Mouse (Mus musculus) limb, embryonic 10.5 days (tissue): ENCODE measurements around the gene Rbms1. TPM values are rescaled to one million over a fixed set of nuclear protein-coding genes. Genes with fewer than 3 reads are reported as not detected.

Experiments used
- DNase-seq: peaks from one replicate; pipeline ENCODE4 v3.0.0-alpha.2; 2017; ENCODE audit warnings: low spot score
- H3K27ac ChIP-seq: fragments of 300-500 bp; sonication (generic); 2 replicates; pipeline ENCODE4 v1.5.1; 2016; ENCODE audit warnings: mild to moderate bottlenecking
- H3K27me3 ChIP-seq: fragments of 300-500 bp; sonication (generic); 2 replicates; pipeline ENCODE4 v1.6.1; 2016; ENCODE audit warnings: low read depth, mild to moderate bottlenecking; ENCODE audit not compliant: poor library complexity, severe bottlenecking
- H3K36me3 ChIP-seq: fragments of 300-500 bp; sonication (generic); 2 replicates; pipeline ENCODE4 v1.6.1; 2016; ENCODE audit warnings: mild to moderate bottlenecking, moderate library complexity
- H3K4me1 ChIP-seq: fragments of 300-500 bp; sonication (generic); 2 replicates; pipeline ENCODE4 v1.6.1; 2016
- H3K4me3 ChIP-seq: fragments of 300-500 bp; sonication (generic); 2 replicates; pipeline ENCODE4 v1.5.1; 2016; ENCODE audit warnings: mild to moderate bottlenecking, moderate library complexity
- H3K9me3 ChIP-seq: fragments of 300-500 bp; sonication (generic); replicated peaks from 2 replicates; pipeline ENCODE4 v1.6.1; 2016; ENCODE audit warnings: mild to moderate bottlenecking
- WGBS: fragments of 180-500 bp; shearing (Covaris S2); methylation state at CpG from one replicate; pipeline ENCODE4 v1.1.7; 2016; 5-methylcytosine and 5-hydroxymethylcytosine counted together
- polyA plus RNA-seq: library from polyadenylated mRNA; unstranded; fragments of >200 nt; fragmentation: Nextera tagmentation; extraction: Ambion mirVana; gene quantifications from 2 replicates; pipeline ENCODE4 v1.2.1, GENCODE M21; 2016

The Rbms1 gene
- polyA plus RNA-seq, 1 experiment from 2014 or later = 124 TPM

DNA sequence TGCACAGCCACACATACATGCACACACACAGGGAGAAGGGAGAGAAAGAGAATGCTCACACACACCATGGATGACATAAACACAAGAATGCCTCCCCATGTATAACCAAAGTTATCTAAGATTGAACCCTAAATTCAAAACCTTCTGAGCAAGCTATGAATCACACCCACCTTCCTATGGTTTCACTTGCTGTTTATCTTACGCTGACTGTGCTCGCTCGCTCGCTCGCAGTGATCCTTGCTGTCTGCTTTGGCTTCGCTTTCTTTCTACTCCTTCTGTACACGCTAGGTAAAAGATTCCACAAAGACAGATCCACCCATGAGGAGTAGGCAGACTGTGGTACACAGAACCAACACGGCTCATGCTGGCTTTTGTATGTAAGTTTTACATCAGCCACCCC, 95.7 kb downstream of the Rbms1 start:
- H3K9me3 ChIP-seq = no peaks in the 10 kb centered on the region
- no peaks in the 10 kb centered on the region for H3K27me3 ChIP-seq
- WGBS = 97% methylated on average over 8 of the region's 8 CpGs
- H3K4me3 ChIP-seq = no peak overlapping the region
- peaks cover 8% of the 10 kb centered on the region for H3K36me3 ChIP-seq
- DNase-seq = no peak
- no peak overlapping the region for H3K27ac ChIP-seq
- H3K4me1 ChIP-seq = peaks cover 36% of the 10 kb centered on the region

DNA sequence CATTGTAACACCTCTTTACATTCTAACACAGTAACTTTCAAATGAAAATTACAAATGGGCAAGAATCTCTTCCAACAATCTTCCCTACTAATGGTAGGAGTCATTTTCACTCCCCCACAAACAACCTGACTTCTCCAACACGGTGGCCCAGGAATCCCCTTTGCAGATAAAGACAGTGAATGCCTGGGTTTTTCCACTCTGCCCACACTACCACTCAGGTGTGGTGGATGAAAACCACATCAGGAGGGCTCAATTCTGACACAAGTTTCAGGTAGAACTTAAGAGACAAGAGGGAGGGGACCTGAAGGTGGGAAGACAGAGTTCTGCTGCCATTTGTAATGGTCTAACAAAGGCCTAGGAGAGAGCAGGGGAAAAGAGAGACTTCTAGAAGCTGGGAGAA, 97.1 kb downstream of the Rbms1 start:
- 69% methylated on average over 1 of the region's 1 CpGs for WGBS
- Histone ChIP-seq H3K27ac (no peak overlapping the region), H3K27me3 (no peaks in the 10 kb centered on the region), H3K9me3 (no peaks in the 10 kb centered on the region), H3K36me3 (peaks cover 17% of the 10 kb centered on the region), H3K4me1 (peaks cover 23% of the 10 kb centered on the region), H3K4me3 (no peak overlapping the region)
- DNase-seq = no peak

DNA sequence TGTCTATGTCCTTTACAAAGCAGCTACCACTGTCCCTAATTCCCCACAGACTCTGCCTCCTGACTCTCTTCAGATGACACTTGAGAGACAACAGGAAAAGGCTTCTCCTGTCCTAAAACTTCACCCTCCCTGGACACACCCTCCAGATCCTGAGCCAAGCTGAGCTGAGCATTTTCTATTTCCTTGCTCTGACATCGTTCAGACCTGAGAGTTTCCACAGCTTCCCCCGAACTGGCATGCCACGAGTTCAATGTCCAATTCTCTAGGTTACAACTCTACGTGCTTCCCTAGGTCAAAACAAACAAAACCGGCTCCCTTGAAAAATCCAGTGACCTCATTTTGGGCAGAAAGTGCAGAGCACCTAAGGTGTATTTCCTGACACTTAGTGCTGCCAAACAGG, 98.0 kb downstream of the Rbms1 start:
- no peak overlapping the region for H3K4me3 ChIP-seq
- DNase-seq = no peak
- H3K36me3 ChIP-seq = peaks cover 22% of the 10 kb centered on the region
- no peak overlapping the region for H3K27ac ChIP-seq
- peaks cover 17% of the 10 kb centered on the region for H3K4me1 ChIP-seq
- no peaks in the 10 kb centered on the region for H3K9me3 ChIP-seq
- WGBS = 69% methylated on average over 5 of the region's 5 CpGs
- H3K27me3 ChIP-seq = no peaks in the 10 kb centered on the region

DNA sequence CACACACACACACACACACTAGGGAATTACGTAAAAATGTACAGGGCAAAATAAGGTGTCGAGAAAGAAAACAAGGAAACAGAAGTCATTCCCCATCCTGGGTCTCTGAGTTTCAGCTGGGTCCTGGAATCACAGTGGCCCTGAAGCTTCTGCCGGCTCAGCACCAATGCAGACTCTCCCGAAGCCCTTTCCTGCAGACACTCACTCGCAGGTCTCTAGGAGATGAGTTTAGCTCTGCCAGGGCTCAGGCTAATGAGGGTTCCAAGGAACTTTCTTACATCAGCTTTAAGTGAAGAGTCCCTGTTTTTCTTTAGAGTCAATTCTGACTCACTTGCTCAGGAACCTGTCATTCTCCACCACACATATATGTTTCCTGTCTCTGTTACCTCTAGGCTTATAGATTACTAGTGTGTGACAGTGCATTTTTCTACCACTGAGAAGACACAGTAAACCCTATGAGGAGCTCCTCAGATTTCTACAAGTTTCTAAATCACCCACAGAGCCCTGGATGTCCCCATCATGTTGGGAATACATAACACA, 98.7 kb downstream of the Rbms1 start:
- Histone ChIP-seq H3K4me3 (no peak overlapping the region), H3K9me3 (no peaks in the 10 kb centered on the region), H3K36me3 (peaks cover 27% of the 10 kb centered on the region), H3K27me3 (no peaks in the 10 kb centered on the region), H3K4me1 (peaks cover 17% of the 10 kb centered on the region), H3K27ac (no peak overlapping the region)
- WGBS = 82% methylated on average over 5 of the region's 5 CpGs
- no peak for DNase-seq

DNA sequence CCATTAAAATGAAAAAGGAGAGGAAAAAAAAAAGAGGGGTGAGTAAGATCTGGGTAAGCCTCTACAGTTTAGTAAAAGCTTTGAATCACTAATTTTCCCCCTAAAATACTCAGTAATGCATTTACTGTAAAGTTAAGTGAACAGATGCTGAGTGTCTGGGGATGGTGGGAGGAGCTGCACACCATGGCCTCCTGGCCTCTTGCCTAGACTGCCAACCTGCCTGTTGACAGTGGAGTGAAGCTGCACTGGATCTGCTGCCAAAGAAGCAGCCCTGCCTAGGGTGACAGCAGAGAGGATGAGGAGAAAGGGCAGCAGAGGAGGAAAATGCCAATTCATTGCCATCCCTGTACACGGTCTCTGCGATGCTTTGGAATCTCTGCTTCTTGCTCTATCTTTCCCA, 99.2 kb downstream of the Rbms1 start:
- DNase-seq = no peak
- Histone ChIP-seq H3K4me1 (peaks cover 17% of the 10 kb centered on the region), H3K9me3 (no peaks in the 10 kb centered on the region), H3K36me3 (peaks cover 32% of the 10 kb centered on the region), H3K4me3 (no peak overlapping the region), H3K27ac (no peak overlapping the region), H3K27me3 (no peaks in the 10 kb centered on the region)
- WGBS = 96% methylated on average over 2 of the region's 2 CpGs

DNA sequence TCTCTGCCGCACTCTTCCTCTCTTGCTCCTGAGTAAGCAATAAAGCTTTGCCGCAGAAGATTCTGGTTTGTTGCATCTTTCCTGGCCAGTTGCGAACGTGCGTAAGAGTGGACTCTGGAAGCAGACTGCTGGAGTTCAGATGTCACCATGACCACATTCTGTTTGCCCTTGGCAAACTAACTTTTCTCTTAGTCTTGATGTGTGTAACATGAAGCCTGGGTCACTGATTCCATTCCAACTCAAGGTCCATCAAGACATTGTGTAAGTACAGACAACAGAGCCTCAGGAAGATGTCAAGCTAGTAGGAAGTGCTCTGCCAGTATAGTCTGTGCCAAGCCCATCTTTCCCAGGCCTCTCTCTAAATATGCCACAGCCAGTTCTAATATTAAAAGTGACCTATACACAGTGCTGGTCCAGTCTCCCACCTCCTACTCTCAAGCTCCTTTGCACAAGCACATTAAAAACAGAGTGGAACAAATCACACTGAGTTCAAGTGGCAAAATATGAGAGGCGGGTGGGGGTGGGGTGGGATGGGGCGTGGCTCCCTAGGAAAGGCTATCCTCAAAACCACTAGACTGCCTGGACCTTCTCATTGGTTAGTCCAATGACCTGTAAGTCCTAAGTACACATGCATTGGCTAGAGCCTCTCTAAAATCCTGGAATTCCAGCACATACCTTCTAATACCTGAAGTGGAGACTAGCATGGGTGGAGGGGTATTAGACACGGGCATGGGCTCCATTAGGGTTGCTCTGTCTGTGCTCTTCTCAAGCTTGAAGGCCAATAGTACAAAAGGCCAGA, 99.9 kb downstream of the Rbms1 start:
- H3K9me3 ChIP-seq = no peaks in the 10 kb centered on the region
- 94% methylated on average over 8 of the region's 8 CpGs for WGBS
- DNase-seq = no peak

DNA sequence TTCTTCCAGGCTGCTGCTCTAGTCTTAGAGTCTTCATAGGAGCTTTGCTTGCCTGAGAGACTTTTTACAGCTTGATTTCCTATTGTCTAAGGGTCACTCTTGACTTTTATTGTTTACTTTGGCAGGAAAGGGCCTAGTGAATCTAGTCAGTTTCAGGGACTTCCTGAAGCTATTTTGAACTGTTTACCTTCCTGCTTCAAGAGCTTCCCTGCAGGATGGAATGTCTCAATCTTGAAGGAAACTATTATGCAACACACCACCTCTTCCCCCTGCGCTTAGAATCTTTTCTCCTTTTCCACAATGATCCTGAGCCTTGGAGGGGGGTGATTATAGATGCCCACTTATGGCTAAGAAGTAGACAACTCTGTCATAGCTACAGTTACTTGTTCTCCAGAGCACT, 104.9 kb downstream of the Rbms1 start:
- no peak overlapping the region for H3K27ac ChIP-seq
- H3K4me3 ChIP-seq = no peak overlapping the region
- WGBS = 94% methylated on average over 1 of the region's 1 CpGs
- peaks cover 9% of the 10 kb centered on the region for H3K4me1 ChIP-seq
- peaks cover 45% of the 10 kb centered on the region for H3K36me3 ChIP-seq
- no peaks in the 10 kb centered on the region for H3K27me3 ChIP-seq
- no peaks in the 10 kb centered on the region for H3K9me3 ChIP-seq
- DNase-seq = no peak

More for the DNA sequence above, 99.9 kb downstream of the Rbms1 start:
- Histone ChIP-seq H3K27ac (no peak overlapping the region), H3K4me3 (no peak overlapping the region), H3K4me1 (peaks cover 17% of the 10 kb centered on the region), H3K27me3 (no peaks in the 10 kb centered on the region), H3K36me3 (peaks cover 40% of the 10 kb centered on the region)

DNA sequence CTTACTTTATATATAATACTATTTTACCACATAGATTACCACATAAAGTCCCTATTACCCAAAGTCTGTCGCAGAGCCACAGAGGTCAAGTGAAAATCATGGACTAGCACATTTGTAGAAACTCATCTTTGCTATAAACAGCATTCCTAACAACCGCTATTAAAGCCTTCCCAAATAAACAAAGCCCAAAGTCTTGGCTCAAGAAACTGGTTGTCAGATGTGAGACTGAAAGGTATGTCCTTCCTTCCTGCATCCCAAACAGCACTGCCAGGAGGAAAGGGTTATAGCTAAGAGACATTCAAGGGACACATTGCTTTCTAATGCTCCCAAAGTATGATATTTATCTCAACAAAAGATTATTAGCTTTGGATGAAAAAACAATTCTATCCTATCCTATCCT, 106.9 kb downstream of the Rbms1 start:
- Histone ChIP-seq H3K27me3 (no peaks in the 10 kb centered on the region), H3K4me3 (no peak overlapping the region), H3K9me3 (no peaks in the 10 kb centered on the region), H3K36me3 (peaks cover 30% of the 10 kb centered on the region), H3K27ac (no peak overlapping the region), H3K4me1 (peaks cover 9% of the 10 kb centered on the region)
- WGBS = 75% methylated on average over 2 of the region's 2 CpGs
- no peak for DNase-seq

DNA sequence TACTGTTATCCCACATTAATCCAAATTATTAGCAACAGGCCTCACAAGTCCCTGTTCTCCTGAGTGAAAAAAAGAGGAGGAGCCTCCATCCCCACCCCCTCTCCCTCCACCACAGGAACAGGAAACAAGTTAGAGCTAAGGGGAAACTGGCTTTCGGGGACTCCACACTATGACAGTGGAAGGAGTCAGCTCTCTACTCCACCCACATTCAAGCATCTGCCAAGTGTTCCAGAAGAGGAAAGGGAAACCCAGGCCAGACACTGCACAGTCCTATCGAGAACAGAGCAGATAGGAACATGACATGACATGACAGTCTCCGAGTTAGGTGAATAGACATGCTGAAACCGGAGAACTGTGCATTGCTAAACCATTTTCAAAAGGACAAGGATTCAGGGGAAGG, 108.0 kb downstream of the Rbms1 start:
- no peak overlapping the region for H3K27ac ChIP-seq
- 65% methylated on average over 4 of the region's 4 CpGs for WGBS
- DNase-seq = no peak

DNA sequence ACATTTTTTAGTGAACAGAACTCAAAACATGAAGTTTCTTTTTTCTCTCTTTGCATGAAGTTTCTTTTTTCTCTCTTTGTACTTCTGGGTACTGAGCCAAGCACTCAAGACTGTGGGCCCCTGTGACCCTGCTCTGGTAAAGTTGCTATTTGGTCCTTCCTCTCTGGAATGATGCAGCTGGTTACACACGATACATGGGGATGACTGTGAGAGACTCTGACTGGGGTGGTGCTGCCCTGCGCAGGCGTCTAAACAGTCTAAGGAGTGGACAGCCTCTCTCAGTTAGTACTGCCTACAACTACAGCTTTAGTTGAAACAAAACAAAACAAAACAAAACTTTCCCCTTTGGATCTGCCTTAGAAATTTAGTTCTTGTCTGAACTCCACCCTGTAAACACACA, 111.1 kb downstream of the Rbms1 start:
- DNase-seq = no peak
- no peak overlapping the region for H3K27ac ChIP-seq
- 74% methylated on average over 3 of the region's 3 CpGs for WGBS
- H3K27me3 ChIP-seq = no peaks in the 10 kb centered on the region
- peaks cover 13% of the 10 kb centered on the region for H3K4me1 ChIP-seq
- H3K9me3 ChIP-seq = no peaks in the 10 kb centered on the region
- H3K36me3 ChIP-seq = 0 out of 2 replicates have a peak, but pooled peaks cover 2% of the 10 kb centered on the region
- no peak overlapping the region for H3K4me3 ChIP-seq

More for the DNA sequence above, 108.0 kb downstream of the Rbms1 start:
- peaks cover 25% of the 10 kb centered on the region for H3K36me3 ChIP-seq
- H3K4me3 ChIP-seq = no peak overlapping the region
- H3K27me3 ChIP-seq = no peaks in the 10 kb centered on the region
- H3K4me1 ChIP-seq = peaks cover 13% of the 10 kb centered on the region
- H3K9me3 ChIP-seq = no peaks in the 10 kb centered on the region

DNA sequence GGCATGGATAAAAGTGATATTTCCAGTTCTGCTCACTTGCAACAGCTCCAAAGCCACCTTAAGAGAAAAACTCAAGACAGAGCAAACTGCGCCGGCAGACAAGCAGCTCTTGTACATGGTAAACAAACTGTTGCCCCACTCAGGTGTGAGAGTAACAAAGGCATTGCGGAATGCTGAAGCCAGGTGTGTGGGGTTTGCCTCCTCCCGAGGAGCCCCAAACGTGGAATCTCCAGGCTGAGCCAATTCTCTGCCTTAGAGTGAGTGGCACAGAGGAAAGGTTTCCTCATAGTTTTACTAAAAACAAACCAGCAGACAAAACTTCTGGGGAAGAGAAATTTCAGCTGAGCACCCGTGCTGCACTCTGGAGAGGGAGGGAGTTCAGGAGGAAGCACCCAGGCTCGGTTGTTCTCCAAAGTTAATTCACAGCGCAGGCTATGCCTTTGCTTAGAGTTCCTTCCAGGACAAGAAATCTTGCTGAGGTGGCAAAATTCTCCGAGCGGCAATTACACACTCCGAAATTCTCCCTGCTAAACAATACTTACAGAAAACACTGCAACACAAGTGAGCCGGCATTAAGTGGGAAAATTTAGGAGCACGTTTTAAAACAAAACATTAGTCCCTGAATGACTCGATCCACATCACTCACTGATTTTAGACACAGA, 111.8 kb downstream of the Rbms1 start:
- no peaks in the 10 kb centered on the region for H3K27me3 ChIP-seq
- peaks cover 13% of the 10 kb centered on the region for H3K4me1 ChIP-seq
- H3K36me3 ChIP-seq = 0 out of 2 replicates have a peak, but pooled peaks cover 2% of the 10 kb centered on the region
- no peak overlapping the region for H3K27ac ChIP-seq
- H3K4me3 ChIP-seq = no peak overlapping the region
- H3K9me3 ChIP-seq = no peaks in the 10 kb centered on the region
- DNase-seq = no peak
- WGBS = 80% methylated on average over 14 of the region's 14 CpGs

DNA sequence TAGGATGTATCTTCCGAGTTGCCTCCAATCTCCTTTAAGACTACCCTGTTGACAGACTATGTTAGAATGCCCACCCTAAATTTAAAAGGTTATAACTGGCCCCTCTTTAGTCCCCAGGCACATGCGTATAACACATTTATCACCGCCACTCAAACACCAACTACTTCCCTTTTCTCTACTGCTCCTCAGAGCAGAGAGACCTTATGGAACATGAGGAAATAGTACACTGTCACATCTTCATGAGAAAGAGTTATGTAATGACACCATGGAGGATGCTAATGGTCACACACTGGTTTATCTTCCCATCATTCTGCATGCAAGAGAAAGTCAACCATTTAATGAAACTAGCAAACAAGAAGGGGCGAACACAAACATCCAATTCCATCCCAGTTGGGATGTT, 114.5 kb downstream of the Rbms1 start:
- no peak overlapping the region for H3K4me3 ChIP-seq
- WGBS = 94% methylated on average over 4 of the region's 4 CpGs
- peaks cover 13% of the 10 kb centered on the region for H3K4me1 ChIP-seq
- H3K27ac ChIP-seq = no peak overlapping the region
- no peaks in the 10 kb centered on the region for H3K27me3 ChIP-seq
- H3K36me3 ChIP-seq = no peaks in the 10 kb centered on the region
- H3K9me3 ChIP-seq = no peaks in the 10 kb centered on the region
- no peak for DNase-seq

DNA sequence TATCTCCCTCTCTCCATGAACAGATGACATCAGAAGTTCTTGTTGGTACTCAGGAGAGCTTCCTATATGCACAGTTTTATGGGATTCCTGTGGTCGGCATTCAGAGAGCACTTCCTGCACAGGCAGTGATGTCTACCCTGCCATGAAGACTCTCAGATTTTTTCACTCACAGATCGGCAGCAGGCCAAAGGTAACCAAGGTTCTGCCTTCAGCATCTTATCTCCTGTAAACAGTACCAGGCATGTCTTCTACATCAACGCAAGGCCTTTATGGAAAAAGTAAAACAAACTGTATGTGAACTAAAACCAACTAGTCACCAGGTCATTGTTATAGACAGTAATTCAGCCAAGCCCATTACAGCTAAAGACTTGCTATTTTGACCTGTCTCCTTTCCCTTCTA, 115.0 kb downstream of the Rbms1 start:
- no peaks in the 10 kb centered on the region for H3K27me3 ChIP-seq
- no peaks in the 10 kb centered on the region for H3K9me3 ChIP-seq
- no peak overlapping the region for H3K27ac ChIP-seq
- no peak for DNase-seq
- H3K4me3 ChIP-seq = no peak overlapping the region
- 93% methylated on average over 3 of the region's 3 CpGs for WGBS
- no peaks in the 10 kb centered on the region for H3K36me3 ChIP-seq
- H3K4me1 ChIP-seq = peaks cover 17% of the 10 kb centered on the region
